Mouse (Mus musculus): ENCODE results near the gene Ppif. TPM values are rescaled to one million over a fixed set of nuclear protein-coding genes. Genes with fewer than 3 reads are reported as not detected.

Ppif gene
- polyA plus RNA-seq, 1 experiment = 87.8 TPM

Other genes starting within 250 kb of the Ppif start
- gene Zmiz1, start 235.0 kb upstream of the Ppif start, polyA plus RNA-seq (2012; rRNA removed) = 25.6 and 38.7 TPM in 2 replicates
- 11.2 and 15.3 TPM in 2 replicates for gene Zcchc24, start 74.9 kb downstream of the Ppif start, polyA plus RNA-seq (2012; rRNA removed)
- 119 and 155 TPM in 2 replicates for gene Anxa11, start 148.0 kb downstream of the Ppif start, polyA plus RNA-seq (2012; rRNA removed)
- 0.37 and 1.3 TPM in 2 replicates for gene Plac9a, start 208.9 kb downstream of the Ppif start, polyA plus RNA-seq (2012; rRNA removed)
- gene Tmem254a, start 233.5 kb downstream of the Ppif start, polyA plus RNA-seq (2012; rRNA removed) = 4.0 and 5.2 TPM in 2 replicates
- 0.15 and 0.33 TPM in 2 replicates for gene Cphx1, start 244.2 kb downstream of the Ppif start, polyA plus RNA-seq (2012; rRNA removed)

Data from large intestine, adult 2 months (tissue).